Mouse (Mus musculus): Measurements from ENCODE around the gene Omd.
"Not testable (repeated sequence)": the region's sequence is repeated elsewhere in the genome, so short reads cannot be mapped to it uniquely, and the experiment has no call there.

The Omd gene

GRCm38 (mm10) chr13:49581541-49582530 is at the start of gene Omd:
Gene Omd (plus strand): TSS chr13:49582462.
- no peak for DNase-seq (ENCODE audit: low spot score in 2 of 2)

GRCm38 (mm10) chr13:49536946-49537345 is 45.3 kb upstream of the Omd start:
- no peak for DNase-seq (ENCODE audit: low spot score in 2 of 2)

- no peak for DNase-seq (ENCODE audit: low spot score in 2 of 2)
These were observed 43.6 kb upstream of the Omd start for GRCm38 (mm10) chr13:49538693-49539092.

GRCm38 (mm10) chr13:49544279-49544678 is 38.0 kb upstream of the Omd start, which contains the start of gene Aspn:
Gene Aspn (plus strand): TSS chr13:49544443.
- no peak for DNase-seq (ENCODE audit: low spot score in 2 of 2)

GRCm38 (mm10) chr13:49545646-49546045 is 36.6 kb upstream of the Omd start:
- no peak for DNase-seq (ENCODE audit: low spot score in 2 of 2)

- DNase-seq (ENCODE audit: low spot score in 2 of 2) = no peak
These were observed 35.7 kb upstream of the Omd start for GRCm38 (mm10) chr13:49546517-49546916.

- no peak for DNase-seq (ENCODE audit: low spot score in 2 of 2)
These were observed 34.6 kb upstream of the Omd start for GRCm38 (mm10) chr13:49547563-49548150.

- no peak for DNase-seq (ENCODE audit: low spot score in 2 of 2)
These were observed 32.6 kb upstream of the Omd start for GRCm38 (mm10) chr13:49549616-49550015.

GRCm38 (mm10) chr13:49554519-49554918 is 27.7 kb upstream of the Omd start:
- no peak for DNase-seq (ENCODE audit: low spot score in 2 of 2)

GRCm38 (mm10) chr13:49556203-49556602 is 26.1 kb upstream of the Omd start:
- no peak for DNase-seq (ENCODE audit: low spot score in 2 of 2)

- no peak for DNase-seq (ENCODE audit: low spot score in 2 of 2)
These were observed 25.3 kb upstream of the Omd start for GRCm38 (mm10) chr13:49556924-49557323.

GRCm38 (mm10) chr13:49559185-49559584 is 23.1 kb upstream of the Omd start:
- no peak for DNase-seq (ENCODE audit: low spot score in 2 of 2)

- DNase-seq (ENCODE audit: low spot score in 2 of 2) = no peak
These were observed 21.4 kb upstream of the Omd start for GRCm38 (mm10) chr13:49560886-49561285.

GRCm38 (mm10) chr13:49564347-49564746 is 17.9 kb upstream of the Omd start:
- no peak for DNase-seq (ENCODE audit: low spot score in 2 of 2)

GRCm38 (mm10) chr13:49570371-49570770 is 11.9 kb upstream of the Omd start:
- no peak for DNase-seq (ENCODE audit: low spot score in 2 of 2)

- DNase-seq (ENCODE audit: low spot score in 2 of 2) = no peak
These were observed 10.8 kb upstream of the Omd start for GRCm38 (mm10) chr13:49571418-49571817.

GRCm38 (mm10) chr13:49583859-49584258 is 1.6 kb downstream of the Omd start:
- no peak for DNase-seq (ENCODE audit: low spot score in 2 of 2)

- peak in 1 of 2 experiments; percentile 22 for DNase-seq (ENCODE audit: low spot score in 2 of 2)
These were observed 2.2 kb downstream of the Omd start for GRCm38 (mm10) chr13:49584307-49585005.

GRCm38 (mm10) chr13:49586062-49586461 is 3.8 kb downstream of the Omd start:
- DNase-seq (ENCODE audit: low spot score in 2 of 2) = no peak

GRCm38 (mm10) chr13:49602541-49602940 is 20.3 kb downstream of the Omd start:
- not testable (repeated sequence) for DNase-seq (ENCODE audit: low spot score in 2 of 2)

- DNase-seq (ENCODE audit: low spot score in 2 of 2) = no peak
These were observed 21.3 kb downstream of the Omd start for GRCm38 (mm10) chr13:49603603-49604002.

GRCm38 (mm10) chr13:49607714-49608113 is 25.5 kb downstream of the Omd start, which contains the start of gene Ogn:
Gene Ogn (plus strand): TSS chr13:49608046.
- DNase-seq (ENCODE audit: low spot score in 2 of 2) = no peak
